Mouse (Mus musculus) embryonic fibroblast, embryonic 13.5 days (primary cell): Measurements from ENCODE around the gene Zscan26. TPM values are rescaled to one million over a fixed set of nuclear protein-coding genes. Genes with fewer than 3 reads are reported as not detected.
"Not testable (repeated sequence)": the region's sequence is repeated elsewhere in the genome, so short reads cannot be mapped to it uniquely, and the experiment has no call there.

ENCODE experiments used
- H3K27ac ChIP-seq: 2 replicates; pipeline ENCODE4 v1.5.1; 2012; ENCODE audit warnings: low read length, control low read depth, inconsistent platforms; ENCODE audit not compliant: insufficient read depth
- H3K4me1 ChIP-seq: 2 replicates; pipeline ENCODE4 v1.6.1; 2011; ENCODE audit warnings: low read length; ENCODE audit not compliant: control insufficient read depth, insufficient read depth
- H3K4me3 ChIP-seq: 2 replicates; pipeline ENCODE4 v1.5.1; 2011; ENCODE audit warnings: mild to moderate bottlenecking, control low read depth, low read length; ENCODE audit not compliant: insufficient read depth
- CTCF ChIP-seq: IDR thresholded peaks from 2 replicates; pipeline ENCODE4 v1.5.1; 2011; ENCODE audit warnings: mild to moderate bottlenecking, control low read depth, low read length, moderate library complexity, borderline replicate concordance; ENCODE audit not compliant: insufficient read depth
- POLR2A ChIP-seq: IDR thresholded peaks from 2 replicates; pipeline ENCODE4 v1.6.1; 2011; ENCODE audit warnings: low read depth, mild to moderate bottlenecking, control low read depth, low read length, moderate library complexity
- polyA plus RNA-seq: library from polyadenylated mRNA; stranded (reverse); fragments of >200 nt; gene quantifications from 2 replicates; pipeline ENCODE4 v1.2.4, GENCODE M21; 2011; ENCODE audit warnings: low read depth; ENCODE audit not compliant: missing spikeins, insufficient read length

Gene Zscan26
- polyA plus RNA-seq, 1 experiment: 38.0 TPM

DNA sequence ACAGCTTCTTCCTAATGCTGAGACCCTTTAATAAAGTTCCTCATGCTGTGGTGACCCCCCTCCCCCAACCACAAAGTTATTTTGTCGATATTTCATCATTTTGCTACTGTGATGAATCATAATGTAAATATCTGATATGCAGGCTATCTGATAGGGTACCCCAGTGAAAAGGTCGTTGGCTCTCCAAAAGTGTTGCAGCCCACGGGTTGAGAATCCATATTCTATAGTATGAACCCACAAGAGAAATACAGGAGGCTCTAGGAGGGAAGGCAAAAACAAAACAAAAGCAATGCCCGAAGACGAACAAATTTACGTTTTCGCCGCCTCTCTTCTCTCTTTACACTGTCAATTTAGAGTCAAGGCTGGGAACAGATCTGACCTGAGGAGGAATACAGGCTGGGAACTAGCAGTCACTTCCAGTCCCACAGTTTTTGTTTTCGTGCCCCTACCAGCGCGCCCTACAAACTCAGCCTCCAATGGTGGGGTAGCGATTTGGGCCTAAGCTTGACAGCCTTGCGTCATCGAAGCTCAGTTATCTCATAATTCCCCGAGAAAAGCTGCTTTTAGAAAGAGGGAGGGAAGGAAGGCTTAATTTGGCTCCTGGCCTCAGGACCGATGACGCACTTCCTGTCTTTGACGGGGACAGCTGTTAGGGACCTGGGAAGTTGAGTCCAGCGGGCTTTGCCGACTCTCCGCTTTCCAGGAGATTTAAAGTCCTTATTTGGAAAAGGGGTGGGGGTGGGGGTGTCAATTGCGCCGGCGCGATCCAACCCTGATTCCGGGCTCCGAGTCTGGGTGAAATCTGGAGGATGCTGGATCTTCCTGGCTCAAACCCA lies 45.3 kb downstream of the Zscan26 start:
- no peaks in the 10 kb centered on the region for H3K4me1 ChIP-seq
- H3K27ac ChIP-seq: peak overlapping the region; percentile 62
- peak; percentile 62 for TF ChIP-seq POLR2A
- TF ChIP-seq CTCF: no peak
- peak overlapping the region; percentile 33 for H3K4me3 ChIP-seq

DNA sequence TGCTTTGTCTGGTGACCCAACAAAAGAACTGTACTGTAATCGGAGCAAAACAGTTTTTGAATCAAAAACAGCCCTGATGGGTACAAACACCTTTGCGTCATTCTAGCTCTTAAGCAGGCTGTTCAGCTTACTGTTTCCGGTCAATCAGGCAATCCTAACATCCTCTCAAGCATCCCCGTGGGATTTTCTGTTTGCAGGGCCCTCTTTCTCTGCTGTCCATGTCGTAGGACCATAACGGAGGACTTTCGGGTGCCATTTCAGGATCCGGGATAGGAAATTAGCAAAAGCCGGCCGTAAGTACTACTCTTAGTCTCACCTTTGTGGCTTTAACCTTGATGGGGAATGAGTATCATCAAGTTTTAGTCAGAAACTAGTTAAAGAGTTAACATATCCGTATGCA lies 46.2 kb downstream of the Zscan26 start:
- H3K4me1 ChIP-seq: no peaks in the 10 kb centered on the region
- TF ChIP-seq POLR2A (no peak), CTCF (no peak)
- no peak overlapping the region for H3K27ac ChIP-seq
- H3K4me3 ChIP-seq: no peak overlapping the region

- no peak overlapping the region for H3K27ac ChIP-seq
- H3K4me1 ChIP-seq: no peaks in the 10 kb centered on the region
- TF ChIP-seq POLR2A: no peak
- TF ChIP-seq CTCF: no peak
- no peak overlapping the region for H3K4me3 ChIP-seq
These were observed 50.7 kb downstream of the Zscan26 start for GRCm38 (mm10) chr13:21402848-21403247.

DNA sequence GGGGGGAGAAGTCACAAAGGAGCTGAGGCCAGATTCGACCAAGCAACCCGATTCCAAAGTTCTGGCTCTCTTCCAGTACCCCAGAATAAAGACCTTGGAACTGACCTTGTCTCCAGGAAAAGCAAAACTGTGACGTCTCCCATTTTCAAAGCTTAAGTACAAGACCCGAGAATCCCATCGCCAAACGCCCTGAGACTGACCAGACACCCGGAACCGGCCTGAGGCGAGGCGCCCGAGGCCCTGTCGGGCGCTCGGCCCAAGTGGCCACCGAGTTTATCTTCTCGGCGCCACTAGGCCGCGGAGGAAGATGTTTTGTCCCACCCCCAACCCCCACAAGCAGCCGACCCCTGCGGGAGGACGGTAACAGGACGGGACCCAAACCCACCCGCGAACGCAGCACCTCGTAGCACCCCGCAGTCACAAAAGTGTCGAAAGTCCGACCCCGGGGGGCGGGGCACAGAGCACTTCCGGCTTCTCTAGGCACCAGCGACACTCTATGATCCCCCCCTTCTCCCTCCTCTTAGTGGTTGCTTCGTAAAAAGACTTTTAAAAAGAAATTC lies 51.2 kb downstream of the Zscan26 start, which contains the start of gene Zkscan3:
TSS of gene Zkscan3 (minus strand) at position 469 of the 560 bp plus-strand sequence.
- Histone ChIP-seq H3K4me3 (peak within 1 kb of the TSS; percentile 73), H3K27ac (no peak within 1 kb of the TSS), H3K4me1 (no peaks in the 10 kb centered on the region)
- TF ChIP-seq CTCF: no peak
- peak; percentile 82 for TF ChIP-seq POLR2A

GRCm38 (mm10) chr13:21401636-21402286 lies 51.8 kb downstream of the Zscan26 start:
- no peak for TF ChIP-seq CTCF
- no peak for TF ChIP-seq POLR2A
- no peak overlapping the region for H3K27ac ChIP-seq
- no peaks in the 10 kb centered on the region for H3K4me1 ChIP-seq
- peak overlapping the region; percentile 73 for H3K4me3 ChIP-seq

- TF ChIP-seq POLR2A: no peak
- Histone ChIP-seq H3K4me1 (no peaks in the 10 kb centered on the region), H3K4me3 (peak overlapping the region; percentile 73), H3K27ac (no peak overlapping the region)
These were observed 52.4 kb downstream of the Zscan26 start for GRCm38 (mm10) chr13:21401166-21401565.

- Histone ChIP-seq H3K4me3 (no peak overlapping the region), H3K27ac (no peak overlapping the region), H3K4me1 (no peaks in the 10 kb centered on the region)
- no peak for TF ChIP-seq POLR2A
- no peak for TF ChIP-seq CTCF
These were observed 56.0 kb downstream of the Zscan26 start for GRCm38 (mm10) chr13:21397486-21397885.

DNA sequence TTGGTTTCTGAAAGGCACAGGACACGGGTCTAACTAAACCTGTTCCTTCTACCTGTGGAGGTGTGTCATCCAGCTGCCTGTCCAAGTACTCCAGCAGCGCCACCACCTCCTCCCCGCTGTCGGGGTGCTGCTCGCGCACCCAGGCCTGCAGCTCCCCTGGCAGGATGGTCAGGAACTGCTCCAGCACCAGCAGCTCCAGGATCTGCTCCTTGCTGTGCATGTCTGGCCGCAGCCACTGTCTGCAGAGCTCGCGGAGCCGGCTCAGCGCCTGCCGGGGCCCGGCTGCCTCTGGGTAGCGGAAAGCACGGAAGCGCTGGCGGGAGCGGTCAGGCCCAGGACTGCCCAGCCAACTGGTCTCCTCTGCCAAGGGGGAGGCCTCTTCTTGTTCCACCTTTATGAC lies 57.5 kb downstream of the Zscan26 start:
- H3K4me3 ChIP-seq, H3K27ac ChIP-seq, H3K4me1 ChIP-seq: not testable (repeated sequence)

GRCm38 (mm10) chr13:21395623-21396022 lies 57.9 kb downstream of the Zscan26 start:
- no peak overlapping the region for H3K27ac ChIP-seq
- TF ChIP-seq CTCF (no peak), POLR2A (no peak)
- H3K4me1 ChIP-seq: no peaks in the 10 kb centered on the region

GRCm38 (mm10) chr13:21395211-21395610 lies 58.3 kb downstream of the Zscan26 start:
- H3K27ac ChIP-seq: no peak overlapping the region
- no peak overlapping the region for H3K4me3 ChIP-seq
- no peaks in the 10 kb centered on the region for H3K4me1 ChIP-seq
- no peak for TF ChIP-seq POLR2A
- no peak for TF ChIP-seq CTCF

More at GRCm38 (mm10) chr13:21395623-21396022, 57.9 kb downstream of the Zscan26 start:
- no peak overlapping the region for H3K4me3 ChIP-seq

Other genes starting within 250 kb of the Zscan26 start
- not detected in 2 replicates for gene Gpx5, start 161.0 kb downstream of the Zscan26 start, polyA plus RNA-seq
- not detected in 2 replicates for gene Gpx6, start 141.6 kb downstream of the Zscan26 start, polyA plus RNA-seq
- not detected in 2 replicates for gene Olfr1367, start 106.8 kb downstream of the Zscan26 start, polyA plus RNA-seq
- 6.2 and 8.7 TPM in 2 replicates for gene Zscan12, start 90.9 kb downstream of the Zscan26 start, polyA plus RNA-seq
- gene Zkscan3, start 51.0 kb downstream of the Zscan26 start, polyA plus RNA-seq: 52.5 and 60.7 TPM in 2 replicates
- 0.77 and 0.92 TPM in 2 replicates for gene Pgbd1, start 12.7 kb downstream of the Zscan26 start, polyA plus RNA-seq
- gene Nkapl, start 14.8 kb upstream of the Zscan26 start, polyA plus RNA-seq: 0.78 and 1.4 TPM in 2 replicates
- gene Zkscan4, start 25.2 kb upstream of the Zscan26 start, polyA plus RNA-seq: 0.58 and 1.0 TPM in 2 replicates
- gene Gm10065, start 25.7 kb upstream of the Zscan26 start, polyA plus RNA-seq: not detected in 2 replicates
- gene AK157302, start 41.5 kb upstream of the Zscan26 start, polyA plus RNA-seq: 0.40 and 0.73 TPM in 2 replicates
- gene Gm11273, start 47.7 kb upstream of the Zscan26 start, polyA plus RNA-seq: 3.1 TPM in 1 of 2 replicates, not detected in the other
- gene Zkscan8, start 77.4 kb upstream of the Zscan26 start, polyA plus RNA-seq: 12.3 and 15.2 TPM in 2 replicates
- gene Olfr1366, start 89.1 kb upstream of the Zscan26 start, polyA plus RNA-seq: not detected in 2 replicates
- gene Olfr1535, start 106.2 kb upstream of the Zscan26 start, polyA plus RNA-seq: 0.12 and 0.44 TPM in 2 replicates
- not detected in 2 replicates for gene Olfr1364, start 128.0 kb upstream of the Zscan26 start, polyA plus RNA-seq
- not detected in 2 replicates for gene Olfr1362, start 160.3 kb upstream of the Zscan26 start, polyA plus RNA-seq
- not detected in 2 replicates for gene Olfr11, start 188.8 kb upstream of the Zscan26 start, polyA plus RNA-seq
- gene Olfr1361, start 209.7 kb upstream of the Zscan26 start, polyA plus RNA-seq: not detected in 2 replicates
- not detected in 2 replicates for gene Olfr1360, start 223.7 kb upstream of the Zscan26 start, polyA plus RNA-seq
- gene Olfr1359, start 244.4 kb upstream of the Zscan26 start, polyA plus RNA-seq: not detected in 2 replicates